Mouse (Mus musculus) CD4-positive, CD25-positive, alpha-beta regulatory T cell, adult 4 months (primary cell): ENCODE data around the gene Prmt7. TPM values are rescaled to one million over a fixed set of nuclear protein-coding genes. Genes with fewer than 3 reads are reported as not detected.
"Not testable (repeated sequence)": the region's sequence is repeated elsewhere in the genome, so short reads cannot be mapped to it uniquely, and the experiment has no call there.

ENCODE experiments used
- ATAC-seq: one replicate; pipeline ENCODE4 v1.8.0; 2017
- polyA plus RNA-seq, 2 experiments: library from polyadenylated mRNA; unstranded; fragments of 100-300 nt; shearing (Covaris generic); gene quantifications; one replicate each; pipeline ENCODE4 v1.2.1; 2017

Gene Prmt7
- 10 to 100 TPM; 31.5 to 46.0 TPM for polyA plus RNA-seq

DNA sequence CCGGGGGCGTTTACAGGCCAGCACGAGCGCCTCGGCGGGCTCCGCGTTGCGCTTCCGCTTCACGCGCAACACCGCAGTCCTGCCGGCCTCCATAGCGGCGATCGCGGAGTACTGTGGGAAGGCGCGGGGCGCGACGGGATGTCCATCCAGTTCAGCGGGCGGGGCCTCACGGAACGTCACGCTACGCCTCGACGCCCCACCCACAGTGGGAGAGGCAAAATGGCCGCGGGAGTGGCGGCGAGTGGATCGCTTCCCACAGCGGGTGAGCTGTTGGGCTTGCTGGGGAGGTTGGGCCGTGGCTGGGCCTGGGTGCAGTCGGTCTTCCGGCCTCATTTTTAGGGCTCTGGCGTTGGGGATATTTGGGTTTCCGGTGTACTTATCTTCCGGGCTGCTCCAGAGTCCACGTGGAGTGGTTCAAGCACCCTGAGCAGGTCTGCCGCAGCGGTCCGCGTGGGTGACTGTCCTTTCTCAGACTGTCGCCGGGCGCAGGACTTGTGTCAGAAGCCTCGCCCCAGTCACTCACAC lies at the start of gene Prmt7, which contains the start of gene Slc7a6os:
TSS of gene Prmt7 (plus strand) at position 116 of the 525 bp plus-strand sequence.
TSS of gene Slc7a6os (minus strand) at position 115 of the 525 bp plus-strand sequence.
- peak; percentile 95 for ATAC-seq

DNA sequence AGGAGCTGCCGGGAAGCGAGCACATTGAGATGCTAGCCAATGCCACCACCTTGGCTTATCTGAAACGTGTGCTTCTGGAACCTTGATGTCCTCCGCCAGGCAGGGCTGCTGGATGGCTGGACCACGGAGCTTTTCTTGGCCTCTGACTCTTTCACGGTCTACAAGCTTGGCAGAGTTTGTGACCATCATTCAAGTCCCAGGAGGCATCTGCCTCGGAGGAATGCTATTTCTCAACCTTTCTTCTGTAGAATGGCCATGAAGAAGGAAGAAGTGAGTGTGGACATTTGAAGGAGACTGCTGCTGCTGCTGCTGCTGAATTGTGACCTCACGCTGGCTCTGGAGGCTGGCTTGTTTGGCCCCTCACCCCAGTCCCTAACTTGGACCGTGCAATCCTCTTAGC lies 47.5 kb upstream of the Prmt7 start:
- no peak for ATAC-seq

DNA sequence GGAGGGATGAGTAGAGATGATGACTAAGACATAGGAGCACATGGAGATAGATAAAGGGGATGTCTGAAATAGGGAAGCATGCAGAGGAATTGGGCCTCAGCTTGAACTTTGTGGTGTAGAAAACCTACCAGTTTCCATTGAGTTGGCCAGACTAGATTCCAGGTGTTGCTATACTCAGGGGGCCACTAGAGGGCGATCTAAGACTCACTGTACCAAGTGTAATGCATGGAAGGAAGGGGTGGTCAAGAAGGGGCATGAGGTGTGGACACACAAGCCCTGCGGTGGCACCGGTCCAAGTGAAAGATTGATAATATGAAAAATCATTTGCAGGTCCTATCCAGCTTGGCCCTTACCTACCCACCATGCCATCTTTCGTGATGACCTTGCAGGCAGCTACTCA lies 45.3 kb upstream of the Prmt7 start:
- ATAC-seq: no peak

DNA sequence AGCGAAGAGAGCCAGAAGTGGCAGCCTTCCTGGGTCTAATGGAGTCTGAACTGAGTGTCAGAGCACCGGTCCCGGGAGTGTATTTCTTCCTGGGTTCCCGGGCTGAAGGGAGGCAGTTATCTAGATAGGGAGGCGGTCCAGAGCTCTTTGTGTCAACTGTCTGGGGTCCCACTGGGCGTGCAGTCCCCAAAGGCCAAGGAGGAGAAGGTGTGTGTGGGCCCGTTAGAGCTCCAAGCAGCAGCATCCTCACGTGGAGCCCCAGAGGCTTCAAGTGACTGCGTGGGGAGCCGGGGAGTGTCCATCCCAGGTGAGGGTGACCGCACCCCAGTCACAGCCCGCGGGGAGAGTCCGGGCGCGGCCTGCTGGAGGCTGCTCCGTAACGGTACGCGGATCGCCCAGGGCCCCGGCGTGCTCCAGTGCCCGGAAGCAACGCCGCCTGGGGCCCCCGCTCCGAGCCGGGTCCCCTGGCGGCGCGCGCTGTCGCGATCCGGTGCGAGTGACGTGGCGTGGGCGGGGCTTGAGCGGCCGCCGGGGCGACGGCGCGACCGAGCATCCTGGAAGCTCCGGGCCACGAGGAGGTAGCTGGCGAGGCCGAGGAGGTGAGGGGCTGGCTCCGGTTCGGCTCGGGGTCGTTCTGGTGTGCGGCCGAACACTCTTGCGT lies 42.2 kb upstream of the Prmt7 start, which contains the start of gene Slc7a6:
TSS of gene Slc7a6 (plus strand) at position 502 of the 661 bp plus-strand sequence.
- peak; percentile 88 for ATAC-seq

- peak; percentile 23 for ATAC-seq
These were observed 41.5 kb upstream of the Prmt7 start for GRCm38 (mm10) chr8:106169017-106169933.

DNA sequence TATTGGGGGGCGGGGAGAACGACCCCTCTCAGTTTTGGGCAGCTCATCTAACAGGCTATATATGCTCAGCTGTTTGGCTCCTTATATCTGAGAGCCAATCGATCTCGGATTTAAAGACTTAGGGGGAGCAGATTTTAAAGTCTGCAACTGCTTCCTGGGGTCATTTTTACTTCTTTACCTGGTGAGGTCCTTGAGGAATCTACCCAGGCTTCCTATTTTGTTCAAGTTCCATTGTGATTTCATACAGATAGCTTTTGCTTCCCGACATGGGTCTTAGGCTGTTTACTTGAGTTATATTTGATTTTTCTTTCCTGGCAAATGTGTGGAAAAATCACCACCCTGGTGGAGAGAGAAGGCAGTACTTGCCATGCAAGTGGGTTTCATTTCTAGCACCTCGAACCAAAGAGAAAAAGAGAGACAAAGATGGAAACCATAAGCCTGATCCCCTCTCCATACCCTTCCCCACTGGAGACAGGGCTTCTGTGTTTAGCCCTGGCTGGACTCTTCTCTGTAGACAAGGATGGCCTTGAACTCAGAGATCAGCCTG lies 40.7 kb upstream of the Prmt7 start:
- no peak for ATAC-seq

DNA sequence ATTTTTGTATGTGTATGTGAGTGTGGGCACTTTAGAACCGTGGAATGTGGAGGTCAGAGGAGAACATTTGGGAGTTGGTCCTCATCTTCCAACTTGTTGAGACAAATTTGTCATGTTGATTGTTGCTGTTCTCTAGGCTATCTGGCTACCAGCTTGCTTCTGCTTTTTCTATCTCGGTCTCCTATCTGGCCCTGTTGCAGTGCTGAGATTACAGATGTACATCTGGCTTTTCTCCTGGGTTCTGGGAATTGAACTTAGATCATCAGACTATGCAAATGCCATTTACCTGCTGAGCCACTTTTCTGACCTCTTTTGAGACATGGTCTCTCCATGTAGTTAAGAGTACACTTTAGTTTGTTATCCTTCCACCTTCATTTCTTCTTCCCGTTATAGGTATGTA lies 37.2 kb upstream of the Prmt7 start:
- no peak for ATAC-seq

DNA sequence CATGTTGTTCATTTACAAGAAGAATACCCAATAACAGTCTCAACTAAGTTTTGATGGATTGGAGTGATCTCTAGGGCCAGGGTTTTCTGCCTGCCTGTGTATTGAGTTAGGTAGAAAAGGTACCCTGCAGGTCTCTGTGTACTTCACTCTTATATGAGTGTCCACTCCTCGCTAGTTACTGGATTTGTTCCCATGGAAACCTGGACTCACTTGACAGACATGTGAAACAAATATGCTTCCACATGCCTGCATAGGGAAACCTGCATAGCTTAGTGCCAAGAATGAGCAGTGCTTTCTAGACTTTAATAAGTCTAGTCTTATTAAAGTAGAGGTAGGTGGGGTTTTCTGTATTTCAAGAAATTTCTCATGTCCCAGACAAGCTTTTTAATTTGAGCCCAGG lies 33.8 kb upstream of the Prmt7 start:
- ATAC-seq: no peak

DNA sequence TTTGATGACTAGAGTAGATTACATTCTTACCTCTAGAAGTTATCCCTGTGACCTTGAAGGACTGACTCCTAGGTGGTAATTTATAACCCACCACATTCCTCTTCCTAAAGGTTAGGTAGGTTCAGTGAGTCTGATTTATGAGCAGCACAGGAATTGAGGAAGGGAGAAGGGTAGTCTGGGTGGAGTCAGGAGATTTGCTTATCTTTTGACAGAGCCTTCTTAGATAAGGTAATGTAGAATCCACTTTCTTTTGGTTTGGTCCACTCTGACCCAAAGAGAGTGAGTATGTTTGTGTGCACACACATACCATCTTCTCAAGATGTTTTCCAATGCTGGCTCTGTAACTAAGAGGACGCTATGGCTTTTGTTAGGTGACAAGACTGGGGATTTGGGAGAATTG lies 33.1 kb upstream of the Prmt7 start:
- no peak for ATAC-seq

- ATAC-seq: no peak
These were observed 32.3 kb upstream of the Prmt7 start for GRCm38 (mm10) chr8:106178428-106178827.

DNA sequence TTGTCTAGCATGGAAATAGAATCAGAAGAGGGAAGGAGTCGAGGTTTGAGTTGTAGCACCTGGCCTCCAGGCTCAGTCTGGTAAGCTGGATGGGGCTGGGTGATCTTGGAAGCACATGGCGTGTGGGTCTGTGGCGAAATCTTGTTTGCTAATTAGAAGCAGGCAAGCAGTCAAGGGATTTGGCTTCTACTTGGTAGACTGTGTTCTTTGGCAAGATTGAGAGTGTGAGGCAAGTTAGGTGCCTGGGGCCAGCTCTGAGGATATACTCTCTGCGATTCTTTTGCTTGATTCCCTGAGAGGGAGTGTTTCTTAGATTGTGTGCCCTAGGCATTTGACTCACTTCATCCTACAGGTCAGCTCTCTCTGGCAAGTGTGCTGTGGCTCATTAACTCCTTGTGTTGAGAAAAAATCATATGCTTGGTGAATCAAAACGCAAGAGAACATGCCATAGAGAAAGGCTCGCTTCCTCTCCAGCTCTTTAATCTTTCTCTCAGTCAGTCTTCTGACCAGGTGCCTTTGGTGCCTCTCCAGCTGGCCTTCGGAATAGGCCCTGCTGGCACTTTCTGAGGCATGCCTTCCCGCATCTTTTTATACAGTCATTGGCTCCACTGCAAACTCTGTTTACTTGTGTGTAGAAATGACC lies 25.0 kb upstream of the Prmt7 start:
- no peak for ATAC-seq

DNA sequence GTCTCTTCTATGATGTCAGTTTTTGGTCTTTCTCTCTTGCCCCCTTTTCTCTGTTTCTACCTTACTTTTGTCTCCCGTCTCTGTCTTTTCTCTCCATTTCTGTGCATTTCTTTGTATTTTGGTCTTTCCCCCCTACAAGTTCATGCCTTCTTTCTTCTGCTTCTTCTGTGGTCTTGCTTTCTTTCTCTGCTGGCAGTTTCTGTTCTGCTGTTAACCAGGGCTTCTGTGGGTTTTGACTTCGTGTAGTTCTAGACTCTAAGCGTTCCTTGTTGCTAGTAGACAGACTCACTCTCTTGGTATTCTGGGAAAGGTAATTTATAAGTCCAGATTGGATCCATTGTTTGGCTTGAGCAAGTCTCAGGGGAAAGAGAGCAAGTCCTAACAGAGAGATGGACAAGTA lies 24.3 kb upstream of the Prmt7 start:
- no peak for ATAC-seq

GRCm38 (mm10) chr8:106189162-106189561 lies 21.6 kb upstream of the Prmt7 start:
- no peak for ATAC-seq

GRCm38 (mm10) chr8:106191639-106192038 lies 19.1 kb upstream of the Prmt7 start:
- ATAC-seq: no peak

GRCm38 (mm10) chr8:106193162-106193561 lies 17.6 kb upstream of the Prmt7 start:
- no peak for ATAC-seq

DNA sequence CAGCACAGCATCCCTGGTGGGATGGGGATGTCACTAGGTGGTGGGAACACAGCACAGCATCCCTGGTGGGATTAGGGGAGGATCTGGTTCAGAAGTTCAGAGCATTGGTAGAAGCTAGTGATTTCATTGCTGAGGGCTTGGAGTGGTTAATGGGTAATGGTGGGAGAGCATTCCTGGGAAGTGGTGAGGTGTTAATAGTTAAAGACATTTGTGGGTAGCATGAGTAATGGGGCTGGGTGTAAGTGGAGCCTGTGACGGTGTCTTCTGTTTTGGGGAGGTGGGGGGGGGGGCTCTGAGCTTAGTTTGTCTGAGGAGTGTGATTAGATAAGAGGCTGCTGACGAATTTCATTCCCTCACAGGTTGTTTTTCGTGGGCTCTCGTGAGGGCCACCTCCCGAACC lies 16.7 kb upstream of the Prmt7 start:
- no peak for ATAC-seq

DNA sequence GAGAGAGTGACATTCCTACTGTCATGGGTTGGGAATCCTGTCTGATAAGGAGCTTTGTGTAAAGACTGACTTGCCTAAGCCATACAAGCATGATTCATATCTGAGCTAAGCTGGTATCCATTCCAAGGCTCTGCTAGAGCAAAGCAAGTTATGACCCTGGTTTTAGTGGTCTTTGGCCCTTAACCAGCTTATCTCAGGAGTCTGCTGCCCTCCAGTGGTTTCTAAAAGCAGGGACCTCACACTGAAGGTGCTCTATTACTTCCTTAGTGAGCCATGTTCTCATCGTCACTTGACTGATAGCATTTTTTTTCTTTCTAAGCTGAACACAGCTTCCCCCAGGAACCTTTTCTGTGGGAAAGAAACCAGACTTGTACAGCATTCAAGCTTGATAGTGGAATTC lies 12.0 kb upstream of the Prmt7 start:
- ATAC-seq: peak; percentile 43

- ATAC-seq: not testable (repeated sequence)
These were observed 11.1 kb upstream of the Prmt7 start for GRCm38 (mm10) chr8:106199596-106199995.

DNA sequence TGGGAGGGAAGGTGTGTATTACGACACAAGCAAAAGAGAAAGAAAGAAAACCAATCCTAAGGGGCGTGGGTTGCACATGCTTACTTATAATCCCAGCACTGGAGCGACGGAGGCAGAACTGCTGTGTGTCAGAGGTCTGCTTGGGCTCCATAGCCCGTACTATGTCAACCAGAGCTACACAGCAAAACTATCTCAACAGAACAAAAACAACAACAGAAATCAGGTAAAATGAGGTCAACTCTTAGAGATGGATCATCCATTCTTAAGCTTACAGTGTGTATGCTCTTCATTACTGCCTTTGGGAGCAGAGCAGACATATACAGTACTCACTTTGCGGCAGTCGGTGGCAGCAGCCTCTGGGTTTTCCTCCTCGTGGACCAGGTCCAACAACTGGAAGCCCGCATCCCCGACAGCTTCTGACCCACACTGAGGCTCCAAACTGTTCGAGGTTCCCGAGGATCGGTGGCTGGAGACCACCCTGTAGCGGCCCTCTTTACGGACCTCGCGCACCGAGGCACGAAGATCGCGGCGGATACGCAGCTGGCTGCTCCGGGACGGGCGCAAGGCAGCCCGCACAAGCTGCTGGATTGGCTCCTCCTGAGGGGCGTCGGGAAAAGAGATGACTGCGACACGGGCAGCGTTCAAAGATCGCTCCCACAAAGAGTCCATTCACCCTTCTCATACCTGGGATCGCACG lies 553 bp upstream of the Prmt7 start:
- ATAC-seq: peak; percentile 32

DNA sequence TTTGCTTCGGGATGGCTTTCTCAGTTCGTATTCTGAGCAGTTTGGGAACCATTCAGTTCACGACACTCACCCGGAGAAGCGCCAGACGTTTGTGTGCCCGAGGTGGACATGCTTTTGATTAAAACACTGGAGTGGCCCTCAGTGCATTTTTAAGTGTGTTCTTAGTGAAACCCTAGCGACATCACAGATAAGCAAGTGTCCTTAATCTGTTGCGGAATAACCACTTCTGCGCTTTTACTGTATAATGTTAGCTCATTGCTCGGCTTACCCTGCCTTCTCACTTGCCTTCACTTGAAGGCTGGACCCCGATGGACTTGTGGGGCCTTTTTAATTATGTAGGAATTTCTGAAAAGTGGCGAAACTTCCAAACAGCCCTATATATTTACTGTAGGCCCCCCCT lies 685 bp downstream of the Prmt7 start:
- no peak for ATAC-seq

- no peak for ATAC-seq
These were observed 3.2 kb downstream of the Prmt7 start for GRCm38 (mm10) chr8:106213959-106214358.

- no peak for ATAC-seq
These were observed 8.9 kb downstream of the Prmt7 start for GRCm38 (mm10) chr8:106219620-106220019.
